Mouse (Mus musculus) CH12.LX (cell line): ENCODE data around the gene D6Ertd527e. TPM values are rescaled to one million over a fixed set of nuclear protein-coding genes. Genes with fewer than 3 reads are reported as not detected.

Source experiments
- DNase-seq: peaks from one replicate; pipeline ENCODE4 v3.0.0-alpha.2; 2013; ENCODE audit errors: extremely low read depth
- H3K27ac ChIP-seq: 2 replicates; pipeline ENCODE4 v1.5.1; 2012; ENCODE audit warnings: low read depth, mild to moderate bottlenecking, control low read depth, moderate library complexity; ENCODE audit not compliant: insufficient read depth
- H3K27me3 ChIP-seq: replicated peaks from 2 replicates; pipeline ENCODE3; 2012; ENCODE audit warnings: inconsistent platforms
- H3K36me3 ChIP-seq, 2 experiments: replicated peaks in 1 of 2; 2 replicates each; pipeline versions ENCODE3 to v1.6.1; 2012; ENCODE audit warnings: inconsistent platforms in 1 of 2, low read length in 1 of 2, mild to moderate bottlenecking in 1 of 2, mixed read lengths in 1 of 2, moderate library complexity in 1 of 2; ENCODE audit not compliant: control insufficient read depth in 1 of 2, insufficient read depth in 1 of 2
- H3K4me1 ChIP-seq, 2 experiments: 2 replicates each; pipeline ENCODE4 v1.6.1; 2012; ENCODE audit warnings: inconsistent platforms in 1 of 2, moderate library complexity in 1 of 2; ENCODE audit not compliant: insufficient read depth in 2 of 2, control insufficient read depth in 1 of 2
- H3K4me2 ChIP-seq: 2 replicates; pipeline ENCODE4 v1.6.1; 2012; ENCODE audit warnings: low read depth, mild to moderate bottlenecking, control low read depth; ENCODE audit not compliant: poor library complexity, insufficient read depth, severe bottlenecking
- H3K4me3 ChIP-seq, 3 experiments: fragments of 150-350 bp in 1 of 3; sonication (generic) in 1 of 3; replicated peaks in 1 of 3; 2 replicates each; pipeline versions ENCODE3 to v1.5.1; 2011 to 2012; ENCODE audit warnings: low read depth in 2 of 3, low read length in 2 of 3, mild to moderate bottlenecking in 2 of 3, moderate library complexity in 2 of 3, control low read depth in 1 of 3, improper control_type of control experiment in 1 of 3, inconsistent platforms in 1 of 3, mixed read lengths in 1 of 3; ENCODE audit not compliant: poor library complexity in 1 of 3
- H3K79me2 ChIP-seq: replicated peaks from 2 replicates; pipeline ENCODE4 v1.6.1; 2012; ENCODE audit warnings: mild to moderate bottlenecking, moderate library complexity; ENCODE audit not compliant: control insufficient read depth, poor library complexity, insufficient read depth, severe bottlenecking; ENCODE audit errors: extremely low read depth
- H3K9ac ChIP-seq: 2 replicates; pipeline ENCODE4 v1.6.1; 2012; ENCODE audit warnings: low read depth, mild to moderate bottlenecking, control low read depth, moderate library complexity; ENCODE audit not compliant: insufficient read depth
- H3K9me3 ChIP-seq: replicated peaks from 2 replicates; pipeline ENCODE3; 2012; ENCODE audit warnings: low read length, inconsistent platforms, mixed read lengths
- CTCF ChIP-seq, 2 experiments: IDR thresholded peaks in 1 of 2; conservative IDR thresholded peaks in 1 of 2; 2 replicates each; pipeline ENCODE4 v1.5.1; 2011 to 2012; ENCODE audit warnings: low read depth in 2 of 2, low read length in 2 of 2, improper control_type of control experiment in 1 of 2, inconsistent platforms in 1 of 2, mild to moderate bottlenecking in 1 of 2, moderate library complexity in 1 of 2
- EP300 ChIP-seq: IDR thresholded peaks from 2 replicates; pipeline ENCODE4 v1.6.1; 2011; ENCODE audit warnings: low read length, improper control_type of control experiment
- JUN ChIP-seq: IDR thresholded peaks from 2 replicates; pipeline ENCODE4 v1.6.1; 2011; ENCODE audit warnings: low read depth, mild to moderate bottlenecking, low read length, improper control_type of control experiment, moderate library complexity; ENCODE audit not compliant: insufficient read depth
- JUND ChIP-seq: conservative IDR thresholded peaks from 2 replicates; pipeline ENCODE4 v1.6.1; 2011; ENCODE audit warnings: low read depth, low read length, improper control_type of control experiment
- KAT2A ChIP-seq: IDR thresholded peaks from 2 replicates; pipeline ENCODE4 v1.6.1; 2012; ENCODE audit warnings: low read length, improper control_type of control experiment, inconsistent platforms; ENCODE audit not compliant: insufficient replicate concordance
- MAFK ChIP-seq: IDR thresholded peaks from 2 replicates; pipeline ENCODE4 v1.6.1; 2011; ENCODE audit warnings: low read length, improper control_type of control experiment; ENCODE audit not compliant: insufficient replicate concordance
- MXI1 ChIP-seq: IDR thresholded peaks from 2 replicates; pipeline ENCODE4 v1.6.1; 2011; ENCODE audit warnings: mild to moderate bottlenecking, low read depth, low read length, improper control_type of control experiment
- NELFE ChIP-seq: IDR thresholded peaks from 2 replicates; pipeline ENCODE4 v1.6.1; 2011; ENCODE audit warnings: low read depth, low read length, improper control_type of control experiment
- RAD21 ChIP-seq: IDR thresholded peaks from 2 replicates; pipeline ENCODE4 v1.6.1; 2011; ENCODE audit warnings: low read depth, mild to moderate bottlenecking, low read length, improper control_type of control experiment, moderate library complexity
- TCF12 ChIP-seq: IDR thresholded peaks from 2 replicates; pipeline ENCODE4 v1.6.1; 2014; ENCODE audit warnings: low read depth, mild to moderate bottlenecking, inconsistent platforms, low read length, improper control_type of control experiment
- UBTF ChIP-seq: IDR thresholded peaks from 2 replicates; pipeline ENCODE4 v1.6.1; 2012; ENCODE audit warnings: low read depth, mild to moderate bottlenecking, inconsistent platforms, low read length, improper control_type of control experiment, moderate library complexity
- USF2 ChIP-seq: conservative IDR thresholded peaks from 2 replicates; pipeline ENCODE4 v1.6.1; 2011; ENCODE audit warnings: low read depth, low read length, improper control_type of control experiment
- ZC3H11A ChIP-seq: IDR thresholded peaks from 2 replicates; pipeline ENCODE4 v1.6.1; 2012; ENCODE audit warnings: low read depth, mild to moderate bottlenecking, inconsistent platforms, low read length, improper control_type of control experiment
- ZKSCAN1 ChIP-seq: IDR thresholded peaks from 2 replicates; pipeline ENCODE4 v1.6.1; 2012; ENCODE audit warnings: low read depth, inconsistent platforms, low read length, improper control_type of control experiment, borderline replicate concordance
- ZNF384 ChIP-seq: IDR thresholded peaks from 2 replicates; pipeline ENCODE4 v1.6.1; 2012; ENCODE audit warnings: low read depth, low read length, improper control_type of control experiment, inconsistent platforms
- dilution Hi-C: fragments of 300-500 bp; cut with MboI; formaldehyde crosslinking; loops from 2 replicates; pipeline ENCODE4 v1.14.3; 2020; ENCODE audit warnings: low sequenced_read_pairs; ENCODE audit not compliant: extremely low pct_unique_long_range_greater_than_20kb, extremely low pct_ligation_motif_present
- in situ Hi-C: fragments of 300-500 bp; cut with MboI; formaldehyde crosslinking; loops from 3 replicates; pipeline ENCODE4 v1.14.3; 2019; ENCODE audit warnings: low sequenced_read_pairs, low pct_ligation_motif_present, low pct_unique_long_range_greater_than_20kb, mixed read lengths
- polyA plus RNA-seq: library from polyadenylated mRNA; unstranded; fragments of >175 nt; gene quantifications from 2 replicates; pipeline ENCODE4 v1.2.1, GENCODE M21; 2012; ENCODE audit warnings: low read depth; ENCODE audit not compliant: insufficient read length
- total RNA-seq, 2 experiments: library from RNA; depleted of rRNA; stranded (reverse); fragments of 300-350 nt in 1 of 2; fragments of >200 nt in 1 of 2; gene quantifications; 2 replicates each; pipeline ENCODE4 v1.2.3; 2012 to 2014

D6Ertd527e gene
- total and polyA plus RNA-seq, 3 experiments: 0.10 to 0.34 TPM; not detected in 1

- no peak overlapping the region for H3K4me3 ChIP-seq
- H3K9ac ChIP-seq: no peak overlapping the region
- H3K27ac ChIP-seq: no peak overlapping the region
- H3K36me3 ChIP-seq: peaks cover 50 to 75% of the 10 kb centered on the region in 2 experiments
- H3K9me3 ChIP-seq: no peaks in the 10 kb centered on the region
- no peaks in the 10 kb centered on the region for H3K27me3 ChIP-seq
- H3K4me2 ChIP-seq: no peak overlapping the region
- TF ChIP-seq ZNF384 (peak; percentile 27; the same call in 1 of the 2 replicates), ZKSCAN1 (no peak)
- no peak for DNase-seq
- in situ Hi-C loops (no loop called here), dilution Hi-C loops (no loop called here)
- H3K79me2 ChIP-seq: no peaks in the 10 kb centered on the region
- H3K4me1 ChIP-seq: peaks cover 4 to 49% of the 10 kb centered on the region in 2 experiments
Observed at GRCm38 (mm10) chr6:87079457-87079856, 25.1 kb upstream of the D6Ertd527e start.

- H3K9me3 ChIP-seq: no peaks in the 10 kb centered on the region
- H3K4me1 ChIP-seq: peaks cover 0 to 9% of the 10 kb centered on the region in 2 experiments; a peak in 2 of 4 replicates
- H3K36me3 ChIP-seq: peaks cover 71 to 94% of the 10 kb centered on the region in 2 experiments
- H3K27ac ChIP-seq: no peak overlapping the region
- dilution Hi-C loops: no loop called here
- DNase-seq: no peak
- TF ChIP-seq USF2: no peak
- no peak for TF ChIP-seq JUND
- no peak for TF ChIP-seq MAFK
- TF ChIP-seq UBTF: no peak
- no peak for TF ChIP-seq NELFE
- TF ChIP-seq CTCF (conservative IDR thresholded peaks at IDR 0.05 in 1 of 2, IDR thresholded peaks at IDR 0.05 in 1 of 2; ENCODE audit: low read depth in 2 of 2, low read length in 2 of 2): no peak
- TF ChIP-seq ZC3H11A: no peak
- H3K9ac ChIP-seq: no peak overlapping the region
- H3K4me3 ChIP-seq: no peak overlapping the region
- in situ Hi-C loops: no loop called here
- H3K4me2 ChIP-seq: no peak overlapping the region
- H3K79me2 ChIP-seq: no peaks in the 10 kb centered on the region
- H3K27me3 ChIP-seq: no peaks in the 10 kb centered on the region
Observed at GRCm38 (mm10) chr6:87085026-87085425, 19.5 kb upstream of the D6Ertd527e start.

- H3K9ac ChIP-seq: no peak overlapping the region
Observed at GRCm38 (mm10) chr6:87088356-87088755, 16.2 kb upstream of the D6Ertd527e start.

More at GRCm38 (mm10) chr6:87088356-87088755, 16.2 kb upstream of the D6Ertd527e start:
- DNase-seq: no peak
- peaks cover 0 to 30% of the 10 kb centered on the region in 2 experiments; a peak in 2 of 4 replicates for H3K4me1 ChIP-seq
- H3K4me3 ChIP-seq: no peak overlapping the region
- H3K4me2 ChIP-seq: no peak overlapping the region
- no peaks in the 10 kb centered on the region for H3K27me3 ChIP-seq
- no peaks in the 10 kb centered on the region for H3K79me2 ChIP-seq
- no peak overlapping the region for H3K27ac ChIP-seq
- no peaks in the 10 kb centered on the region for H3K9me3 ChIP-seq
- TF ChIP-seq ZC3H11A (no peak), KAT2A (no peak), UBTF (no peak), TCF12 (no peak), RAD21 (no peak), EP300 (no peak), JUN (no peak), ZNF384 (no peak), MXI1 (no peak), JUND (no peak)
- dilution Hi-C loops: no loop called here
- in situ Hi-C loops: no loop called here
- H3K36me3 ChIP-seq: peaks cover 57 to 74% of the 10 kb centered on the region in 2 experiments
